Mouse (Mus musculus) heart, postnatal 0 days (tissue): ENCODE measurements around the gene Arl15.

Experiments used
- CTCF ChIP-seq: IDR thresholded peaks from 2 replicates; pipeline ENCODE4 v1.5.1; 2016; ENCODE audit warnings: antibody characterized with exemption, control low read depth, low read depth
- EP300 ChIP-seq: IDR thresholded peaks from 2 replicates; pipeline ENCODE4 v1.6.1; 2016; ENCODE audit warnings: antibody characterized with exemption, low read depth

GRCm38 (mm10) chr13:113859392-113859776 lies 65.1 kb downstream of the Arl15 start:
- TF ChIP-seq EP300 (no peak), CTCF (no peak)
